Mouse (Mus musculus) embryo, embryonic 10.5 days (tissue): ENCODE data around the gene Gm10260.

ENCODE experiments used
- DNase-seq: peaks from one replicate; pipeline ENCODE4 v3.0.0-alpha.2; 2015; ENCODE audit warnings: low spot score

The Gm10260 gene

GRCm38 (mm10) chr13:97760532-97760931 lies at the start of gene Gm10260:
Gene Gm10260, minus strand, starts transcription at chr13:97760632.
- no peak for DNase-seq

- no peak for DNase-seq
These were observed 49.4 kb upstream of the Gm10260 start for GRCm38 (mm10) chr13:97809828-97810227.

- DNase-seq = no peak
These were observed 45.5 kb upstream of the Gm10260 start for GRCm38 (mm10) chr13:97805907-97806306.

GRCm38 (mm10) chr13:97802386-97802785 lies 42.0 kb upstream of the Gm10260 start:
- no peak for DNase-seq

GRCm38 (mm10) chr13:97797462-97797861 lies 37.0 kb upstream of the Gm10260 start:
- DNase-seq = peak; percentile 61

- no peak for DNase-seq
These were observed 34.3 kb upstream of the Gm10260 start for GRCm38 (mm10) chr13:97794780-97795179.

- DNase-seq = no peak
These were observed 33.5 kb upstream of the Gm10260 start for GRCm38 (mm10) chr13:97793932-97794331.

GRCm38 (mm10) chr13:97791664-97792063 lies 31.2 kb upstream of the Gm10260 start:
- no peak for DNase-seq

GRCm38 (mm10) chr13:97789782-97790450 lies 29.5 kb upstream of the Gm10260 start:
- DNase-seq = no peak

- no peak for DNase-seq
These were observed 24.9 kb upstream of the Gm10260 start for GRCm38 (mm10) chr13:97785167-97785835.

- no peak for DNase-seq
These were observed 23.2 kb upstream of the Gm10260 start for GRCm38 (mm10) chr13:97783423-97784143.

GRCm38 (mm10) chr13:97782063-97782462 lies 21.6 kb upstream of the Gm10260 start:
- DNase-seq = no peak

- DNase-seq = no peak
These were observed 21.2 kb upstream of the Gm10260 start for GRCm38 (mm10) chr13:97781637-97782036.

- no peak for DNase-seq
These were observed 20.1 kb upstream of the Gm10260 start for GRCm38 (mm10) chr13:97780556-97780955.

GRCm38 (mm10) chr13:97779657-97780445 lies 19.4 kb upstream of the Gm10260 start:
- no peak for DNase-seq

- DNase-seq = no peak
These were observed 18.3 kb upstream of the Gm10260 start for GRCm38 (mm10) chr13:97778698-97779194.

GRCm38 (mm10) chr13:97777667-97778066 lies 17.2 kb upstream of the Gm10260 start:
- DNase-seq = no peak

- no peak for DNase-seq
These were observed 16.3 kb upstream of the Gm10260 start for GRCm38 (mm10) chr13:97776702-97777101.

GRCm38 (mm10) chr13:97775907-97776306 lies 15.5 kb upstream of the Gm10260 start:
- no peak for DNase-seq

- peak; percentile 61 for DNase-seq
These were observed 14.5 kb upstream of the Gm10260 start for GRCm38 (mm10) chr13:97774740-97775425.

- DNase-seq = no peak
These were observed 8.8 kb upstream of the Gm10260 start for GRCm38 (mm10) chr13:97769205-97769604.
